Mouse (Mus musculus): ENCODE measurements around the gene Nucb1.
"Not testable (repeated sequence)": the region's sequence is repeated elsewhere in the genome, so short reads cannot be mapped to it uniquely, and the experiment has no call there.

The Nucb1 gene

GRCm38 (mm10) chr7:45509912-45510787, at the start of gene Nucb1:
Nucb1 (minus strand) TSS chr7:45510406.
- peak; percentile 66; the same call in 1 of the 2 replicates for ATAC-seq (ENCODE audit: insufficient number of reproducible peaks, low FRiP score, low TSS enrichment)

DNA sequence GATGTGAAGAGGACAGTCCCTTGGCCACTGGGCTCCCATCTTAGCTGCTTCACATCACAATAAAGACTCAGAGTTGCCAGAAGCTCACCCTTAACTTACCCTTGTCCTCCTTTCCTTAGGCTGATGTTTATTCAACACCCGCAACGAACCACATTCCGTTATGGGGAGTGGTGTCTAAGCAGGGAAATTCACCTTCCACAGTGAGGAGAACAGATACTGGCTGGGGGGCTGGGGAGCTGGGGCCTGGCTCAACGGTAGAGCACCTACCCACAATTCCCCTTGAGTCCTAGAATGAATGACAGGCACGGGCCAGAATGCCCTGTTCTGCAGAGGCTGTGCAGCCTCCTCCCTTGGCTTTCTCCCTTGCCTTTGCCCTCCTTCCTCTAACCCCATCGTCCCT, 48.7 kb upstream of the Nucb1 start:
- no peak for ATAC-seq (ENCODE audit: insufficient number of reproducible peaks, low FRiP score, low TSS enrichment)

DNA sequence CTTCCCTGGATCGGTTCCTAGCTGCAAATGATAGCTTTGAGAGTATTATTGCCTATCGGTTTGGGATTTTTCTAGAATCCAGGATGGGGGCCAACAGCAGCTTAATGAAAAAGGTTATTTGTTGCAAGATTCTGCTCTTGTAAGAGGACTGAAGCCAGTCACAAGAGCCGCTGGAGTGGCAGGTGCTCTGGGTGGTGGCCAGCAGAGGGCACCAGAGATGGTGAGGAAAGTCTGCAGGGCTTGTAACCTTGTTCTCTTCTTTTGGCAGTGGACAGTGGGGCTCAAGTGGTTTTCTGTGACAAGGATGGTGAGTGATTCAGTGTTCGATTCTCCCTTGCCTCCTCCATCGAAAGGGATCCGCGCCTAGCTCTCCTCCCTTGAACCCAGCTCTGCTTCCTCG, 45.6 kb upstream of the Nucb1 start:
- ATAC-seq (ENCODE audit: insufficient number of reproducible peaks, low FRiP score, low TSS enrichment), result peak; percentile 45; the same call in 1 of the 2 replicates

DNA sequence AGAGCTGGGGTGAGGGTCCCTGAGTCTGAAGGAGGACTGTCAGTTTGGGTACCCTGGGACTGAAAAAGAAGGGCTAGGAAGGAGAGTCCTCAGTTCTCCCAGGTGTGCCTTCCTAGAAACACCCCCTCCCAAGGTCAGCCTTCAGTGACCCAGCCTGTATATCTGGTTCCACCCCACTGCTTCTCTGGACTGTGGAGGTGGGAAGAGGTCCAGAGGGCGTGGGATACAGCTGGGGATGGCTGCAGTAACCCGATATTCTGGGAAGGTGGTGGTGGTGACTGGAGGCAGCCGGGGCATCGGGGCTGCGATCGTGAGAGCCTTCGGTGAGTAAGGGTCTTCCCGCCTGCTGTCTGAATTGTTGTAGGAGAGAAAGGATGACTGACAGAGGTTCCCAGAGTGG, 44.5 kb upstream of the Nucb1 start, which contains the start of gene Hsd17b14:
Gene Hsd17b14, plus strand, starts transcription at position 150 of the 400 bp plus-strand sequence.
- no peak for ATAC-seq (ENCODE audit: insufficient number of reproducible peaks, low FRiP score, low TSS enrichment)

DNA sequence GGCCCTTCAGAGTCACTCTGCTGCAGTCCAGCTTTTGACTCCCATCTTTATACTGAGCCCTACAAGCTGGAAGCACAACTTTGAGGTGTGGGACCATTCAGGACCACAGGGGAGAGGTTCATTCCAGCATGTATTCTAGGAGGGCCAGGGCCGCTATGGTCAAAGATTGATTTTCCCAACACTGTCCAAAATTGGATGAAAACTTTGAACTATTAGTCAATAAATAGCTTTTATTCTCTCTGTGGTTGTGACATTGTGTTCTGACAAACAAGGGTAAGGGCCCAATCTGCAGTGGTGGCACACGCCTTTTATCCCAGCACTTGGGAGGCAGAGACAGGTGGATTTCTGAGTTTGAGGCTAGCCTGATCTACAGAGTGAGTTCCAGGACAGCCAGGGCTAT, 43.8 kb upstream of the Nucb1 start:
- ATAC-seq (ENCODE audit: insufficient number of reproducible peaks, low FRiP score, low TSS enrichment), result no peak

DNA sequence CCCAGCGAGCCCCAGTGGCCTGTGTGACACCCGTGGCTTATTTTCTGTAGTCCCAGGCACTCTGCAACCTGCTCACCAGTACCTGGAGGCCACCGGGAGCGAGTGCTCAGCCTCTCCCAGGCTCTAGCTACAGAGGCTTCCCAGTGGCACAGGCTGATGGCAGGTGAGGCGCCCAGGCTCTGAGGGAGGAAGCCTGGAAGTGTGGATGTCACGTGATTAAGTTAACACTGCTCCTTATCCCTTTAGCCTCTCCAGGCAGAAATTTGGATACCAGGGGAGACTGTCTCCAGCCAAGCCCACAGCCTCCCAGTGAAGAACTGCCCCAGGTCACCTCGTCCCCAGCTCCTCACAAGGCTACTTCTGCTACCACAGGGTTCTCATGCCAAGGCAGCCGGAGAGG, 43.3 kb upstream of the Nucb1 start:
- no peak for ATAC-seq (ENCODE audit: insufficient number of reproducible peaks, low FRiP score, low TSS enrichment)

DNA sequence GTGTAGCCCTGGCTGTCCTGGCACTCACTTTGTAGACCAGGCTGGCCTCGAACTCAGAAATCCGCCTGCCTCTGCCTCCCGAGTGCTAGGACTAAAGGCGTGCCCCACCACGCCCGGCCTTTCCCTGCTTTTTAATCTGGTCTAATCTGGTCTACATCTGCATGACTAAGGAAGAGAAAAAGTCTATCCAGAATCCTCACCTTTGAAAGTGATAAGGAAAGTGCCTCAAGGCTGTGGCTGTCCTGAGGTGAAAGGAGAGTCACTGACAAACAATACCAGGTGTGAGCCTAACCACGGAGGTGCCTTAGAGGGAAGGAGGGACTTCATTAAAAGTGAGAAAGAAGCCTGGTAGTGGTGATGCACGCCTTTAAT, 41.3 kb upstream of the Nucb1 start:
- no peak for ATAC-seq (ENCODE audit: insufficient number of reproducible peaks, low FRiP score, low TSS enrichment)

GRCm38 (mm10) chr7:45550821-45551511, 40.8 kb upstream of the Nucb1 start:
- ATAC-seq (ENCODE audit: insufficient number of reproducible peaks, low FRiP score, low TSS enrichment), result no peak

GRCm38 (mm10) chr7:45549641-45550436, 39.6 kb upstream of the Nucb1 start:
- ATAC-seq (ENCODE audit: insufficient number of reproducible peaks, low FRiP score, low TSS enrichment), result no peak

GRCm38 (mm10) chr7:45544525-45544924, 34.3 kb upstream of the Nucb1 start:
- ATAC-seq (ENCODE audit: insufficient number of reproducible peaks, low FRiP score, low TSS enrichment), result no peak

GRCm38 (mm10) chr7:45540213-45540612, 30.0 kb upstream of the Nucb1 start:
- ATAC-seq (ENCODE audit: insufficient number of reproducible peaks, low FRiP score, low TSS enrichment), result no peak

DNA sequence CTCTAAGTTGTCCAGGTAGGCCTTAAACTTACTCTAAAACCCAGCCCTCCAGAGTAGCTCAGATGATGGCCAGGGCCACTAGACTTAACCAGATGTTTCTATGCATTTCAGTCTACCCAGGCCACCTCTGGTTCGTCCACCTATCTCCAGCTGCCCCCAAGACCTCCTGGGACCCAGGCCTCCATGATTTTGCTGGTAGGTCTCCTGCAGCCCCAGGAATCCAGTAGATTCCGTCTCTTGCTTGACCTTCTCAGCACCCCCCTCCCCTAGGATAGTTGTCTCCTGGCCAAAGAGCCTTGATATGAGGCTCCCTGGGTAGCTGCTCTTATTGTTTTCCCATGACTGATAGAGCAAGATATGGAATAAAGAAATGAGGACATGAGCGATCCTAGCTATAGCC, 28.9 kb upstream of the Nucb1 start:
- no peak for ATAC-seq (ENCODE audit: insufficient number of reproducible peaks, low FRiP score, low TSS enrichment)

DNA sequence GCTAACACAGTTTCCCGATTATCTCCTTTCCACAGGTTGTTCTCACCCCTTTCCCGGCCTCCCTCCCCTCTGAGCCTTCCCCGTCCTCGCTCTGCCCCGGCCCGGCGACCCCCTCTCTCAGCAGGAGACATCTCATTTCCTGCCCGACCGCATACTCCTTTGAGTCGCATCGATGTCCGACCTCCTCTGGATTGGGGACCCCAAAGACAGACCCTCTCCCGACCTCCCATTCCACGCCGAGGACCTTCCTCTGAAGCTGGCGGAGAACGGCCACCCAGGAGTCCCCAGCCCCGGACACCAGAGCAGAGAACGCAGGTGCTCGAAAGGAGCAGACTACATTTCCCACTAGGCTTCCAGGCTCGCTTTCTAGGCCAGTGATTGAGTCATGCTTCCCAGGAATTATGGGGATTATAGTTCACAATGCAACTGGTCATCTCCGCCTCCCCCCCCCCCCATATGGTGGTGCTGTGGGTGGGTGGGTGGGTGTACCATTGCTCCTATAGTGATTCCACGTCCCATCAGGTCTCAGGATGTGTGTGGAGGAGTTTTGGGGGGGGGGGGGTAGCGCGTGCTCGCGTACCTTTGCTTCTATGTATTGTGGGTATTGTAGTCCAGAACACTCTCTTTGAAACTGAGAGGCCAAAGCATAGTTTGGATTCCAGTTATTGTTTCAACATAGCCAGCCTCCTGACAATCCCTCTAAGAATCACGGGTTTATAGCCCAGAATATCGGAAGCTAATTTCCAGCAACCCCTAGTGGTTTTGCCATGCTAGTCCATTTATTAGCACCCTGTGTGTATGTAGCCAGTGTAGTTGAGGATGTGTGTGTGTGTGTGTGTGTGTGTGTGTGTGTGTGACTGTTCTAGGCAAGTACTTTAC, 28.2 kb upstream of the Nucb1 start:
- peak; percentile 86; the same call in 1 of the 2 replicates for ATAC-seq (ENCODE audit: insufficient number of reproducible peaks, low FRiP score, low TSS enrichment)

GRCm38 (mm10) chr7:45537602-45538001, 27.4 kb upstream of the Nucb1 start:
- ATAC-seq (ENCODE audit: insufficient number of reproducible peaks, low FRiP score, low TSS enrichment), result no peak

GRCm38 (mm10) chr7:45535676-45536075, 25.5 kb upstream of the Nucb1 start:
- ATAC-seq (ENCODE audit: insufficient number of reproducible peaks, low FRiP score, low TSS enrichment), result no peak

DNA sequence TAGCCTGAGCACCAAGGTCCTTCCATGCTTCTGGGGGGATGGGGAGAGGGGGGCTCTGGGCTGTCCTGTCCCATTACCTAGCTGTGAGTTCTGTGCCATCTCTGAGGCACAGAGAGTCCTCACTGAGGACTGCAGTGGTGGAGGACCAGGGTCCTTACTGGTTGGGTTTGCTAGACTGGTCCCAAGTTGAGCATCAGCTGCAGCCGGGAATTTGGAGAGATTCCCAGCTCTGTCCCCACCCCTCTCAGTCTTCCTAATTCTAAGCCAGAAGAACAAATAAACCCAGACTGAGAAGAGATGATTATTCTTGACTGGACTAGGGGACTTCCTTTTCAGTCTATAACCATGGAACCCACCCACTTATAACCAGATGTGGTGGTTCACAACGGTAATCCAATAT, 20.4 kb upstream of the Nucb1 start:
- ATAC-seq (ENCODE audit: insufficient number of reproducible peaks, low FRiP score, low TSS enrichment), result no peak

DNA sequence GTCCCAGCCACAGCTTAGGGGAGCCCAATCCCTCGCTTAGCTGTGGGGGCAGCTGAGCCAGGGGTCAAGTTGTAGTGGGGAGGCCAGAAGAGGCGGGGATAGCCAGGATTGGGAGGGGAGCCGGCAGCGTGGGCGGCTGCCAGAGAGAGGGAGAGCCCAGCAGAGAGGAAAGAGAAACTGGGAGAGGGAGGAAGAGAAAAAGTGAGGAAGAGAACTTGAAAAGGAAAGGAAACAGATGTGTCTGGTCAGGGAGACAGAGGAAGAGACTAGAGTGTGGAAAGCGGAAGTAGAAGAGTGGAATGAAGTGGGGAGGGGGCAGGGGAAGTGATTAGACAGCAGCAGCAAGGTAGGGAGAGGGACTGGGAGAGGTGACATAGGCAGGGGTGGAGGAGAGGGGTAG, 19.3 kb upstream of the Nucb1 start:
- ATAC-seq (ENCODE audit: insufficient number of reproducible peaks, low FRiP score, low TSS enrichment), result no peak

DNA sequence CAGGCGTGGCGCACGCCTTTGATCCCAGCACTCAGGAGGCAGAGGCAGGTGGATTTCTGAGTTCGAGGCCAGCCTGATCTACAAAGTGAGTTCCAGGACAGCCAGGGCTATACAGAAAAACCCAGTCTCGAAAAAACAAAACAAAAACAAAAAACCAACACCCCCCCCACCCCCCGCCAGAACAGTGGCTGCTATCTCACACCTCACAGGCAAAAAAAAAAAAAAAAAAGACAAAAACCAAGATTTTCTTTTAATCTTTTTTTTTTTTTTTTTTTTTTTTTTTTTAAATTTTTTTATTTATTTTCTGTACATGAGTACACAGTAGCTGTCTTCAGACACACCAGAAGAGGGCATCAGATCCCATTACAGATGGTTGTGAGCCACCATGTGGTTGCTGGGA, 17.0 kb upstream of the Nucb1 start:
- not testable (repeated sequence) for ATAC-seq (ENCODE audit: insufficient number of reproducible peaks, low FRiP score, low TSS enrichment)

GRCm38 (mm10) chr7:45526474-45527120, 16.4 kb upstream of the Nucb1 start:
- no peak for ATAC-seq (ENCODE audit: insufficient number of reproducible peaks, low FRiP score, low TSS enrichment)

Measured in cerebellum, adult (tissue).